Mouse (Mus musculus) Patski (cell line): ENCODE results near the gene Rnase11. TPM values are rescaled to one million over a fixed set of nuclear protein-coding genes. Genes with fewer than 3 reads are reported as not detected.
A peak's percentile ranks its signal among the peaks of the same experiment; 100 is the strongest.
"Not testable (repeated sequence)": the region's sequence is repeated elsewhere in the genome, so short reads cannot be mapped to it uniquely, and the experiment has no call there.

ENCODE experiments used
- ATAC-seq: fragments of 100-300 bp; one replicate; pipeline ENCODE4 v1.8.0; 2021
- CTCF ChIA-PET: fragments of 350-600 bp; sonication (Branson Sonifier 250); formaldehyde crosslinking; loops from one replicate; lab custom pipeline; 2022; ENCODE audit warnings: inconsistent platforms; lab: Charles Lee
- POLR2A ChIA-PET: fragments of 350-600 bp; sonication (Branson Sonifier 250); formaldehyde crosslinking; loops from one replicate; lab custom pipeline; 2022; ENCODE audit warnings: antibody characterized with exemption, inconsistent platforms; lab: Charles Lee
- DNase-seq: peaks from one replicate; pipeline ENCODE4 v3.0.0-alpha.2; 2011; ENCODE audit warnings: low read depth, low spot score
- H3K27me3 ChIP-seq: fragments of 371-371 bp; one replicate; pipeline ENCODE4 v1.5.1; 2021
- CTCF ChIP-seq: fragments of 100-300 bp; IDR thresholded peaks from one replicate; pipeline ENCODE4 v1.5.1; 2021
- in situ Hi-C: fragments of 300-500 bp; cut with MboI; formaldehyde crosslinking; loops from 3 replicates; pipeline ENCODE4 v1.11.1; 2018; ENCODE audit warnings: low pct_unique_long_range_greater_than_20kb, mixed read lengths
- polyA plus RNA-seq: library from polyadenylated mRNA; unstranded; gene quantifications from one replicate; pipeline ENCODE4 v1.2.3, GENCODE M21; 2021

Rnase11 gene
- polyA plus RNA-seq, 1 experiment from 2014 or later = not detected

GRCm38 (mm10) chr14:51047846-51048245, 2.1 kb downstream of the Rnase11 start:
- no peak for TF ChIP-seq CTCF
- DNase-seq (no peak), ATAC-seq (no peak)
- in situ Hi-C loops = no loop called here
- CTCF ChIA-PET = interaction anchor here (1.6 kb wide), 1 partner anchor 10 kb away, joined by 4 read pairs; no protein-coding TSS in a partner anchor
- H3K27me3 ChIP-seq = peaks cover 17% of the 10 kb centered on the region
- POLR2A ChIA-PET = no interaction called here

GRCm38 (mm10) chr14:51041769-51042168, 8.2 kb downstream of the Rnase11 start, which contains the start of gene Rnase9:
Gene Rnase9 (minus strand): TSS chr14:51041869.
- no peak for TF ChIP-seq CTCF
- ChIA-PET CTCF (no interaction called here), POLR2A (no interaction called here)
- in situ Hi-C loops = no loop called here
- ATAC-seq (no peak), DNase-seq (no peak)
- peaks cover 9% of the 10 kb centered on the region for H3K27me3 ChIP-seq

GRCm38 (mm10) chr14:51036214-51036613, 13.7 kb downstream of the Rnase11 start:
- no peak for ATAC-seq
- ChIA-PET POLR2A (no interaction called here), CTCF (interaction anchor here (1.2 kb wide), 1 partner anchor 10 kb away, joined by 4 read pairs; no protein-coding TSS in a partner anchor)
- DNase-seq = no peak
- in situ Hi-C loops = no loop called here
- peaks cover 6% of the 10 kb centered on the region for H3K27me3 ChIP-seq
- no peak for TF ChIP-seq CTCF

DNA sequence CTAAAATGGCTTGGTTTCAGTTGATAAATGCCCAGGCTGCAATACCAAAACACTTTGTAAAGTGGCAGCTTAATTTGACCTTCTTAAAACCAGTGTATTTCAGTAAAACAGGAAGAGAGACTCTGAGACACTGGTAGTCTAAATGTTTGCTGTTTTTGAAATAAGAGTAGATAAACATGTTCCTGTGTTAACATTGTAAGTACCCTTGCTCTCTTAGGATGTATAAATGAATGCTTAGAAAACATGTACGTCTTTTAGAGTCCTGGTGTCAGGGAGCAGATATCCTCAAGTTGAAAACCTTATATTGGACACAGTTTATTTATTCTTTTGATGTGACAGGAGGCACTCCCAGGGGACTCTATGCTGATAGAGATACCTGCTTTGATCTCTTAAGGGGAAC, 14.8 kb downstream of the Rnase11 start:
- ChIA-PET CTCF (interaction anchor here (1.2 kb wide), 1 partner anchor 9 kb away, joined by 4 read pairs; no protein-coding TSS in a partner anchor), POLR2A (no interaction called here)
- peaks cover 4% of the 10 kb centered on the region for H3K27me3 ChIP-seq
- no peak for TF ChIP-seq CTCF
- no peak for ATAC-seq
- in situ Hi-C loops = no loop called here
- DNase-seq = no peak

GRCm38 (mm10) chr14:51027387-51028155, 22.4 kb downstream of the Rnase11 start:
- ChIA-PET CTCF (interaction anchor here (0.6 to 1.9 kb wide), 4 partner anchors 11 to 36 kb away, joined by 3 to 6 read pairs (median 4); no protein-coding TSS in a partner anchor), POLR2A (no interaction called here)
- in situ Hi-C loops = no loop called here
- no peaks in the 10 kb centered on the region for H3K27me3 ChIP-seq
- no peak for DNase-seq
- no peak for ATAC-seq
- TF ChIP-seq CTCF = no peak

- ATAC-seq (no peak), DNase-seq (peak; percentile 28)
- POLR2A ChIA-PET = no interaction called here
- CTCF ChIA-PET = interaction anchor here (0.6 to 1.9 kb wide), 7 partner anchors 9 to 135 kb away, joined by 3 to 6 read pairs (median 4); no protein-coding TSS in a partner anchor
- in situ Hi-C loops = no loop called here
- no peaks in the 10 kb centered on the region for H3K27me3 ChIP-seq
- TF ChIP-seq CTCF = peak; percentile 58
Observed at GRCm38 (mm10) chr14:51026391-51027133, 23.4 kb downstream of the Rnase11 start.

DNA sequence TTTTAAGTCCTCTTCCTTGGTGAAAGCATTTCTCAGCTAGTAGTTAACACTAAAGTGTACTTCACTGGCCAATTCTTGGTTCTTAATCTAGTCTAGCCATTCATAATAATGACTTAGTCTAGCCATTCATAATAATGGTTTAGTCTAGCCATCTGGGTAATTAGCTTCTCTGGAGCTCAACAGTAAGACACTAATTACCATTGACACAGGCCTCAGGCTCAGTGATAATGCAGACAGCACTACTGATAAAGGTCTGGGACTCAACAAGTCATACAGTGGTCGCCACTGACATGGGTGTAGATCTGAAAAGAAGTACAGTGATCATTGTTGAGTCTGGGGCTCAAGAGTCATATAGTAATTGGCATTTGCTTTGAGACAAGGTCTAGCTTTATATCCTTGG, 25.1 kb downstream of the Rnase11 start:
- no peak for TF ChIP-seq CTCF
- DNase-seq (no peak), ATAC-seq (no peak)
- in situ Hi-C loops = loop anchor here (5.0 kb wide), 1 partner anchor 37 kb away; no protein-coding TSS in a partner anchor
- H3K27me3 ChIP-seq = no peaks in the 10 kb centered on the region
- ChIA-PET POLR2A (no interaction called here), CTCF (interaction anchor here (1.0 to 1.5 kb wide), 2 partner anchors 20 to 86 kb away, joined by 4 to 5 read pairs; no protein-coding TSS in a partner anchor)

DNA sequence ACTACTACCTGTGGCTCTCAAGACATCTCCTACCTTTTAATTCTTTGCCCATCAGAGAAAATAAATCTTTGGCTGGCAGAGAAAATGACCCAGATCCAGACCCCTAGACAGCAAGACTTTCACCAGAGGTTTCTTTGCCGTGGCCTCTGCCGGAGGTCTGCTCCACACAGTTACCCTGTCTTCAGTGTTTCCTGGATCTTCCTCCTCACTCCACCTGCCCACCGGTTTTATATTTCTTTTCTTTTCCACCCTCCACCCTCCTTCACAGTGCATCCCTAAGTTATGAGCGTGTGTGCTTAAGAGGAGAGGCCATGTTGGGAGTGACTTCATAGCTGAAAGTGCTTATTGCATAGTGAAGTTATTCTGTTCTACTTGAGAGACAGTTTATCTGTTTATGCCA, 26.5 kb downstream of the Rnase11 start:
- ATAC-seq = no peak
- in situ Hi-C loops = loop anchor here (5.0 kb wide), 1 partner anchor 39 kb away; no protein-coding TSS in a partner anchor

GRCm38 (mm10) chr14:51017256-51017655, 32.7 kb downstream of the Rnase11 start:
- TF ChIP-seq CTCF = no peak
- CTCF ChIA-PET = no interaction called here
- POLR2A ChIA-PET = no interaction called here
- H3K27me3 ChIP-seq = no peaks in the 10 kb centered on the region
- no peak for ATAC-seq
- no peak for DNase-seq
- in situ Hi-C loops = no loop called here

More for the DNA sequence above, 26.5 kb downstream of the Rnase11 start:
- H3K27me3 ChIP-seq = no peaks in the 10 kb centered on the region
- no peak for TF ChIP-seq CTCF
- ChIA-PET CTCF (interaction anchor here (1.1 kb wide), 1 partner anchor 10 kb away, joined by 3 read pairs; no protein-coding TSS in a partner anchor), POLR2A (no interaction called here)
- DNase-seq = no peak

GRCm38 (mm10) chr14:51015780-51016179, 34.2 kb downstream of the Rnase11 start:
- no peak for TF ChIP-seq CTCF
- in situ Hi-C loops = no loop called here
- ChIA-PET CTCF (no interaction called here), POLR2A (no interaction called here)
- H3K27me3 ChIP-seq = no peaks in the 10 kb centered on the region
- no peak for DNase-seq
- no peak for ATAC-seq

DNA sequence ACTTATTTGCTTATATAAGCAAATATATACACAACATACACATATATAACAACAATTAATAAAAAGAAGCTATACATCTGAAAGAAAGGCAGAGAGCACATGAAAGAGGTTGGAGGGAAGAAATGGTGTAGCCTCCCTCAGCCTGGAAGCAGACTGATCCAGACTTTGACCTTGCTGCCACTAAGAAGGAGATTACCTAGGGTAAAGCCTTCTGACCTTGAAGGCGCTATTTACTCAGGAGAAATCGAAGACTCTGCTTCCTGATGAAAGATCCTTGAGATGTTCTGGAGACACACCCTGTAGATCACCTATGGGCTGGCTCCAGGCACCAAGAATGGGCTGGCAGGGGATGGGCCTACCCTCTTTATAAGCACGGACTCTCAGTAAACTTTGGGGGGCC, 35.2 kb downstream of the Rnase11 start:
- POLR2A ChIA-PET, CTCF ChIA-PET, in situ Hi-C loops, DNase-seq, ATAC-seq, H3K27me3 ChIP-seq: not testable (repeated sequence)
